ENCODE assay signal across 18 mouse cellular contexts in genomic region chr1:116240538-116240937, GRCm38 (mm10).
"Had no signal": no experiment of that assay in that cellular context is flagged by ENCODE, and none has a peak within 500 bp of the region (broad histone marks: within the 10 kb centered on the region; RNA-seq: fewer than 3 reads in every experiment).

No protein-coding gene starts in this region.

- H3K27me3 ChIP-seq: intestine, embryonic 15.5 days; limb, embryonic 12.5 days; liver, embryonic 13.5 days; lung, embryonic 15.5 days; megakaryocyte, embryonic 14.5 days; stomach, embryonic 15.5 days had no signal

- ATAC-seq: intestine, embryonic 15.5 days; liver, postnatal 0 days; midbrain, embryonic 16.5 days had no signal

- H3K4me1 ChIP-seq: intestine, embryonic 15.5 days; limb, embryonic 12.5 days; liver, embryonic 13.5 days; lung, embryonic 15.5 days; megakaryocyte, embryonic 14.5 days; stomach, embryonic 15.5 days had no signal

- DNase-seq: kidney, adult 18-20 months; kidney, postnatal 10 days; kidney, postnatal 4 days; liver; liver, embryonic 13.5 days; liver, postnatal 0 days; lung, postnatal 14 days; right cerebral cortex, postnatal 4 days; thymus, adult 2 months; thymus, postnatal 25 days had no signal

- H3K4me2 ChIP-seq: intestine, embryonic 15.5 days; limb, embryonic 12.5 days; liver, embryonic 13.5 days; lung, embryonic 15.5 days; stomach, embryonic 15.5 days had no signal

- H3K9me3 ChIP-seq: intestine, embryonic 15.5 days; limb, embryonic 12.5 days; liver, embryonic 13.5 days; lung, embryonic 15.5 days; megakaryocyte, embryonic 14.5 days; stomach, embryonic 15.5 days had no signal

- H3K27ac ChIP-seq: intestine, embryonic 15.5 days; layer of hippocampus, adult 2 months; limb, embryonic 12.5 days; liver, embryonic 13.5 days; lung, embryonic 15.5 days; macrophage; stomach, embryonic 15.5 days had no signal

- H3K4me3 ChIP-seq: intestine, embryonic 15.5 days; layer of hippocampus, adult 2 months; limb, embryonic 12.5 days; liver, embryonic 13.5 days; lung, embryonic 15.5 days; megakaryocyte, embryonic 14.5 days; stomach, embryonic 15.5 days had no signal

- H3K9ac ChIP-seq: intestine, embryonic 15.5 days; limb, embryonic 12.5 days; liver, embryonic 13.5 days; liver, postnatal 0 days; lung, embryonic 15.5 days; stomach, embryonic 15.5 days had no signal

- H3K36me3 ChIP-seq: intestine, embryonic 15.5 days; limb, embryonic 12.5 days; liver, embryonic 13.5 days; lung, embryonic 15.5 days; stomach, embryonic 15.5 days had no signal
